Mouse (Mus musculus) CH12.LX (cell line): ENCODE data around the gene Gm42715. TPM values are rescaled to one million over a fixed set of nuclear protein-coding genes. Genes with fewer than 3 reads are reported as not detected.

Experiments
- DNase-seq: peaks from one replicate; pipeline ENCODE4 v3.0.0-alpha.2; 2013; ENCODE audit errors: extremely low read depth
- H3K27ac ChIP-seq: 2 replicates; pipeline ENCODE4 v1.5.1; 2012; ENCODE audit warnings: low read depth, mild to moderate bottlenecking, control low read depth, moderate library complexity; ENCODE audit not compliant: insufficient read depth
- H3K27me3 ChIP-seq: replicated peaks from 2 replicates; pipeline ENCODE3; 2012; ENCODE audit warnings: inconsistent platforms
- H3K36me3 ChIP-seq, 2 experiments: replicated peaks in 1 of 2; 2 replicates each; pipeline versions ENCODE3 to v1.6.1; 2012; ENCODE audit warnings: inconsistent platforms in 1 of 2, low read length in 1 of 2, mild to moderate bottlenecking in 1 of 2, mixed read lengths in 1 of 2, moderate library complexity in 1 of 2; ENCODE audit not compliant: control insufficient read depth in 1 of 2, insufficient read depth in 1 of 2
- H3K4me1 ChIP-seq, 2 experiments: 2 replicates each; pipeline ENCODE4 v1.6.1; 2012; ENCODE audit warnings: inconsistent platforms in 1 of 2, moderate library complexity in 1 of 2; ENCODE audit not compliant: insufficient read depth in 2 of 2, control insufficient read depth in 1 of 2
- H3K4me2 ChIP-seq: 2 replicates; pipeline ENCODE4 v1.6.1; 2012; ENCODE audit warnings: low read depth, mild to moderate bottlenecking, control low read depth; ENCODE audit not compliant: poor library complexity, insufficient read depth, severe bottlenecking
- H3K4me3 ChIP-seq, 3 experiments: fragments of 150-350 bp in 1 of 3; sonication (generic) in 1 of 3; replicated peaks in 1 of 3; 2 replicates each; pipeline versions ENCODE3 to v1.5.1; 2011 to 2012; ENCODE audit warnings: low read depth in 2 of 3, low read length in 2 of 3, mild to moderate bottlenecking in 2 of 3, moderate library complexity in 2 of 3, control low read depth in 1 of 3, improper control_type of control experiment in 1 of 3, inconsistent platforms in 1 of 3, mixed read lengths in 1 of 3; ENCODE audit not compliant: poor library complexity in 1 of 3
- H3K79me2 ChIP-seq: replicated peaks from 2 replicates; pipeline ENCODE4 v1.6.1; 2012; ENCODE audit warnings: mild to moderate bottlenecking, moderate library complexity; ENCODE audit not compliant: control insufficient read depth, poor library complexity, insufficient read depth, severe bottlenecking; ENCODE audit errors: extremely low read depth
- H3K9ac ChIP-seq: 2 replicates; pipeline ENCODE4 v1.6.1; 2012; ENCODE audit warnings: low read depth, mild to moderate bottlenecking, control low read depth, moderate library complexity; ENCODE audit not compliant: insufficient read depth
- H3K9me3 ChIP-seq: replicated peaks from 2 replicates; pipeline ENCODE3; 2012; ENCODE audit warnings: low read length, inconsistent platforms, mixed read lengths
- BHLHE40 ChIP-seq: IDR thresholded peaks from 2 replicates; pipeline ENCODE4 v1.6.1; 2011; ENCODE audit warnings: mild to moderate bottlenecking, low read depth, low read length, improper control_type of control experiment
- CHD1 ChIP-seq: IDR thresholded peaks from 2 replicates; pipeline ENCODE4 v1.6.1; 2012; ENCODE audit warnings: low read depth, low read length, improper control_type of control experiment, inconsistent platforms
- CHD2 ChIP-seq: IDR thresholded peaks from 2 replicates; pipeline ENCODE4 v1.6.1; 2011; ENCODE audit warnings: low read length, improper control_type of control experiment
- CTCF ChIP-seq, 2 experiments: IDR thresholded peaks in 1 of 2; conservative IDR thresholded peaks in 1 of 2; 2 replicates each; pipeline ENCODE4 v1.5.1; 2011 to 2012; ENCODE audit warnings: low read depth in 2 of 2, low read length in 2 of 2, improper control_type of control experiment in 1 of 2, inconsistent platforms in 1 of 2, mild to moderate bottlenecking in 1 of 2, moderate library complexity in 1 of 2
- E2F4 ChIP-seq: IDR thresholded peaks from 2 replicates; pipeline ENCODE4 v1.6.1; 2011; ENCODE audit warnings: low read depth, low read length, improper control_type of control experiment; ENCODE audit not compliant: insufficient replicate concordance
- ELF1 ChIP-seq: IDR thresholded peaks from 2 replicates; pipeline ENCODE4 v1.6.1; 2014; ENCODE audit warnings: low read depth, mild to moderate bottlenecking, inconsistent platforms, low read length, improper control_type of control experiment
- EP300 ChIP-seq: IDR thresholded peaks from 2 replicates; pipeline ENCODE4 v1.6.1; 2011; ENCODE audit warnings: low read length, improper control_type of control experiment
- ETS1 ChIP-seq: conservative IDR thresholded peaks from 2 replicates; pipeline ENCODE4 v1.6.1; 2012; ENCODE audit warnings: low read depth, mild to moderate bottlenecking, inconsistent platforms, low read length, improper control_type of control experiment, moderate library complexity
- IRF4 ChIP-seq: IDR thresholded peaks from 2 replicates; pipeline ENCODE4 v1.6.1; 2014; ENCODE audit warnings: low read depth, mild to moderate bottlenecking, inconsistent platforms, low read length, improper control_type of control experiment
- JUN ChIP-seq: IDR thresholded peaks from 2 replicates; pipeline ENCODE4 v1.6.1; 2011; ENCODE audit warnings: low read depth, mild to moderate bottlenecking, low read length, improper control_type of control experiment, moderate library complexity; ENCODE audit not compliant: insufficient read depth
- JUND ChIP-seq: conservative IDR thresholded peaks from 2 replicates; pipeline ENCODE4 v1.6.1; 2011; ENCODE audit warnings: low read depth, low read length, improper control_type of control experiment
- KAT2A ChIP-seq: IDR thresholded peaks from 2 replicates; pipeline ENCODE4 v1.6.1; 2012; ENCODE audit warnings: low read length, improper control_type of control experiment, inconsistent platforms; ENCODE audit not compliant: insufficient replicate concordance
- MAFK ChIP-seq: IDR thresholded peaks from 2 replicates; pipeline ENCODE4 v1.6.1; 2011; ENCODE audit warnings: low read length, improper control_type of control experiment; ENCODE audit not compliant: insufficient replicate concordance
- MAX ChIP-seq: IDR thresholded peaks from 2 replicates; pipeline ENCODE4 v1.6.1; 2011; ENCODE audit warnings: low read length, improper control_type of control experiment
- MAZ ChIP-seq: IDR thresholded peaks from 2 replicates; pipeline ENCODE4 v1.6.1; 2012; ENCODE audit warnings: low read depth, mild to moderate bottlenecking, inconsistent platforms, low read length, improper control_type of control experiment, moderate library complexity
- MXI1 ChIP-seq: IDR thresholded peaks from 2 replicates; pipeline ENCODE4 v1.6.1; 2011; ENCODE audit warnings: mild to moderate bottlenecking, low read depth, low read length, improper control_type of control experiment
- MYC ChIP-seq: IDR thresholded peaks from 2 replicates; pipeline ENCODE4 v1.6.1; 2011; ENCODE audit warnings: low read depth, mild to moderate bottlenecking, improper control_type of control experiment, low read length
- NELFE ChIP-seq: IDR thresholded peaks from 2 replicates; pipeline ENCODE4 v1.6.1; 2011; ENCODE audit warnings: low read depth, low read length, improper control_type of control experiment
- NRF1 ChIP-seq: IDR thresholded peaks from 2 replicates; pipeline ENCODE4 v1.6.1; 2014; ENCODE audit warnings: low read depth, mild to moderate bottlenecking, inconsistent platforms, low read length, improper control_type of control experiment, moderate library complexity
- POLR2A ChIP-seq: IDR thresholded peaks from 2 replicates; pipeline ENCODE4 v1.6.1; 2011; ENCODE audit warnings: low read depth, mild to moderate bottlenecking, improper control_type of control experiment, low read length
- POLR2AphosphoS2 ChIP-seq: IDR thresholded peaks from 2 replicates; pipeline ENCODE4 v1.6.1; 2011; ENCODE audit warnings: low read depth, low read length, improper control_type of control experiment
- RAD21 ChIP-seq: IDR thresholded peaks from 2 replicates; pipeline ENCODE4 v1.6.1; 2011; ENCODE audit warnings: low read depth, mild to moderate bottlenecking, low read length, improper control_type of control experiment, moderate library complexity
- RCOR1 ChIP-seq: conservative IDR thresholded peaks from 2 replicates; pipeline ENCODE4 v1.6.1; 2012; ENCODE audit warnings: low read depth, mild to moderate bottlenecking, inconsistent platforms, low read length, improper control_type of control experiment
- SIN3A ChIP-seq: IDR thresholded peaks from 2 replicates; pipeline ENCODE4 v1.6.1; 2012; ENCODE audit warnings: low read length, improper control_type of control experiment, inconsistent platforms
- SMC3 ChIP-seq: IDR thresholded peaks from 2 replicates; pipeline ENCODE4 v1.6.1; 2011; ENCODE audit warnings: low read depth, low read length, improper control_type of control experiment
- TBP ChIP-seq: conservative IDR thresholded peaks from 2 replicates; pipeline ENCODE4 v1.6.1; 2011; ENCODE audit warnings: low read depth, low read length, improper control_type of control experiment
- TCF12 ChIP-seq: IDR thresholded peaks from 2 replicates; pipeline ENCODE4 v1.6.1; 2014; ENCODE audit warnings: low read depth, mild to moderate bottlenecking, inconsistent platforms, low read length, improper control_type of control experiment
- ZC3H11A ChIP-seq: IDR thresholded peaks from 2 replicates; pipeline ENCODE4 v1.6.1; 2012; ENCODE audit warnings: low read depth, mild to moderate bottlenecking, inconsistent platforms, low read length, improper control_type of control experiment
- ZKSCAN1 ChIP-seq: IDR thresholded peaks from 2 replicates; pipeline ENCODE4 v1.6.1; 2012; ENCODE audit warnings: low read depth, inconsistent platforms, low read length, improper control_type of control experiment, borderline replicate concordance
- ZMIZ1 ChIP-seq: IDR thresholded peaks from 2 replicates; pipeline ENCODE4 v1.6.1; 2012; ENCODE audit warnings: low read depth, mild to moderate bottlenecking, inconsistent platforms, low read length, improper control_type of control experiment
- ZNF384 ChIP-seq: IDR thresholded peaks from 2 replicates; pipeline ENCODE4 v1.6.1; 2012; ENCODE audit warnings: low read depth, low read length, improper control_type of control experiment, inconsistent platforms
- dilution Hi-C: fragments of 300-500 bp; cut with MboI; formaldehyde crosslinking; loops from 2 replicates; pipeline ENCODE4 v1.14.3; 2020; ENCODE audit warnings: low sequenced_read_pairs; ENCODE audit not compliant: extremely low pct_unique_long_range_greater_than_20kb, extremely low pct_ligation_motif_present
- in situ Hi-C: fragments of 300-500 bp; cut with MboI; formaldehyde crosslinking; loops from 3 replicates; pipeline ENCODE4 v1.14.3; 2019; ENCODE audit warnings: low sequenced_read_pairs, low pct_ligation_motif_present, low pct_unique_long_range_greater_than_20kb, mixed read lengths
- polyA plus RNA-seq: library from polyadenylated mRNA; unstranded; fragments of >175 nt; gene quantifications from 2 replicates; pipeline ENCODE4 v1.2.1, GENCODE M21; 2012; ENCODE audit warnings: low read depth; ENCODE audit not compliant: insufficient read length
- total RNA-seq, 2 experiments: library from RNA; depleted of rRNA; stranded (reverse); fragments of 300-350 nt in 1 of 2; fragments of >200 nt in 1 of 2; gene quantifications; 2 replicates each; pipeline ENCODE4 v1.2.3; 2012 to 2014

Gm42715 gene
- total and polyA plus RNA-seq, 3 experiments, result 5.8 to 14.1 (median 12.0) TPM

DNA sequence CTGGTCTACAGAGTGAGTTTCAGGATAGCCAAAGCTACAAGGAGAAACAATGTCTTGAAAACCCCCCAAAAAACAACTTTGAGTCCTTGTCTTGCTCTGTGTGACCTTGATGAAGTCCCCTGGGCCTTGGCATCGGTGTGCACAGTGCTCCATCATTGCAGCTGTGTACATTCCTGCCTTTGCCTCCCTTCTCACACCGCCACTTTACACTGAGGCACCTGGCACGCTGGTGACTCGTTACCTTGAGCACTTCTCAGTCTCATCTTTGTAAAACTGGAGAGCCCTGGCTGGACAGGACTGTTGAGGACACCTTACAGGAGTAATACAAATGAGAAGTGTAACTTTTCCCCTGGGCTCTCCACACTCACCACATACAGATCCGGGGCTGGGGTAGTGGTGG, 67.8 kb downstream of the Gm42715 start:
- no peaks in the 10 kb centered on the region for H3K27me3 ChIP-seq
- H3K36me3 ChIP-seq, result peaks cover 49 to 69% of the 10 kb centered on the region in 2 experiments
- DNase-seq, result no peak
- no peak overlapping the region for H3K4me3 ChIP-seq
- H3K79me2 ChIP-seq, result peaks cover 13% of the 10 kb centered on the region
- in situ Hi-C loops, result no loop called here
- no peak overlapping the region for H3K27ac ChIP-seq
- TF ChIP-seq JUN (no peak), RAD21 (no peak), KAT2A (no peak), RCOR1 (no peak), IRF4 (no peak), SMC3 (no peak), MYC (no peak), MAFK (no peak), POLR2AphosphoS2 (no peak), ETS1 (no peak), MXI1 (no peak), NELFE (no peak), MAZ (no peak), CHD2 (no peak)
- H3K4me2 ChIP-seq, result peak overlapping the region; percentile 89
- peaks cover 7 to 39% of the 10 kb centered on the region in 2 experiments; a peak in 3 of 4 replicates for H3K4me1 ChIP-seq
- H3K9me3 ChIP-seq, result no peaks in the 10 kb centered on the region
- H3K9ac ChIP-seq, result peak overlapping the region; percentile 20; the same call in 1 of the 2 replicates
- dilution Hi-C loops, result no loop called here

DNA sequence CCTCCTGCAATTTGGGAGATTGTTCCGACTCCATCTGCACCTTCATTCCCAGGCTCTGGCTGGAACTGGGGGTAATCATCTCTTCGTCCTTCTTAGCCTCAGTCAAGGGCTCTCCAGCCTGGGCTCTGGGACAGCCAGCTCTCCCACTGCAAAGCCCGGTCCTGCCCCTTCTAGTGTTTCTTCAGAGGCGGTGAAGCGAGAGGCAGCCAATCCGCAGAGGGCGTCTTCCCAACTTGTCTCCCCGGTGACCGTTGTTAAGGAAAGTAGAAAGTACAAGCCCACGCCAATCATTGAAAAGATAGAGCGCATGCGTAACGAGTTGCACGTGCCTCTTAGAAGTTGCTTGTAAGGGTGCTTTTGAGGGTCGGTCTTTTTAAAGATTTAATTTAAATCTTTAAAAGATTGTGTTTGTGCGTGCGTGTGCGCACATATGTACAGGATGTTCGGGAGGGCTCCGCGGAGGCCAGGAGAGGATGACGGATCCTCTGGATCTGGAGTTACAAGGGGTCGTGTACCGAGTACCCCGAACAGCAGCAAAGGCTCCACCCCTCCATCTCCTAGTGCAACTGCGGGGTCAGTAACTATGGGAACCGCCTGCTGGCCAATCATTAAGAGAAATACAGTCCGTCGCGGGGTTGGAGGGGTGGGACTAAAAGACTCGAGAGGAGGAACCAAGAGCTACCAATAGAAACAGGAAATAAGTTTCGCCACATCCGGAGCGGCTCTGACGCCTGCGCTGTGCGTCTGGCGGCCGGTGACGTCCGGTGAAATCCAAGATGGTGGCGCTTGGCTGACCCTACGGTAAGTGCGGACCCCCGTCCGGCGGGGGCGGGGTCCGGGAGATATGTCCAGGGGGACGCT, 68.9 kb downstream of the Gm42715 start, which contains the start of the genes Ccdc189 and Rnf40:
Gene Ccdc189 (minus strand): TSS at position 585 of the 861 bp plus-strand sequence.
Gene Rnf40 (plus strand): TSS at position 757 of the 861 bp plus-strand sequence.
- H3K27me3 ChIP-seq, result no peaks in the 10 kb centered on the region
- peaks cover 47 to 68% of the 10 kb centered on the region in 2 experiments for H3K36me3 ChIP-seq
- in situ Hi-C loops, result no loop called here
- dilution Hi-C loops, result no loop called here
- DNase-seq, result peak; percentile 99
- peak within 1 kb of the TSS; percentile 86 for H3K9ac ChIP-seq
- peaks cover 7 to 49% of the 10 kb centered on the region in 2 experiments; a peak in 3 of 4 replicates for H3K4me1 ChIP-seq
- peak within 1 kb of the TSS; percentile 89 for H3K4me2 ChIP-seq
- peaks cover 13% of the 10 kb centered on the region for H3K79me2 ChIP-seq
- peak within 1 kb of the TSS; percentile 86 to 97 (median 87) for H3K4me3 ChIP-seq
- no peaks in the 10 kb centered on the region for H3K9me3 ChIP-seq
- no peak within 1 kb of the TSS for H3K27ac ChIP-seq
- TF ChIP-seq CTCF (conservative IDR thresholded peaks at IDR 0.05 in 1 of 2, IDR thresholded peaks at IDR 0.05 in 1 of 2; ENCODE audit: low read depth in 2 of 2, low read length in 2 of 2), result no peak
- TF ChIP-seq CHD1, result no peak
- TF ChIP-seq E2F4, result no peak
- peak; percentile 87 for TF ChIP-seq NRF1
- no peak for TF ChIP-seq EP300
- TF ChIP-seq MAFK, result no peak
- 0 out of 2 replicates have a peak, but pooled peaks have one; percentile 31 for TF ChIP-seq ZMIZ1
- TF ChIP-seq SIN3A, result peak; percentile 95
- TF ChIP-seq RCOR1, result no peak; the same call in 1 of the 2 replicates
- peak; percentile 80 for TF ChIP-seq POLR2A
- TF ChIP-seq RAD21, result no peak
- no peak for TF ChIP-seq ZNF384
- 0 out of 2 replicates have a peak, but pooled peaks have one; percentile 61 for TF ChIP-seq KAT2A
- TF ChIP-seq TBP, result 0 out of 2 replicates have a peak, but pooled peaks have one; percentile 56
- no peak for TF ChIP-seq JUND
- TF ChIP-seq ZC3H11A, result no peak
- TF ChIP-seq NELFE, result peak; percentile 77; the same call in 1 of the 2 replicates
- TF ChIP-seq MAX, result peak; percentile 93
- TF ChIP-seq TCF12, result peak; percentile 81
- peak; percentile 79 for TF ChIP-seq ELF1
- peak; percentile 99 for TF ChIP-seq BHLHE40
- no peak for TF ChIP-seq ZKSCAN1
- peak; percentile 96 for TF ChIP-seq MXI1
- TF ChIP-seq CHD2, result no peak
- TF ChIP-seq MAZ, result no peak
